14 mouse cellular contexts compared by ENCODE assay signal in genomic region chr6:91700823-91701621, GRCm38 (mm10). TPM values are rescaled to one million over a fixed set of nuclear protein-coding genes. Genes with fewer than 3 reads are reported as not detected.
DNase-seq lines count a peak whose midpoint lies in the region; ATAC-seq and TF ChIP-seq lines count a peak whose summit lies in the region.
"Had no signal": no experiment of that assay in that cellular context is flagged by ENCODE, and none has a peak within 500 bp of the region (broad histone marks: within the 10 kb centered on the region; RNA-seq: fewer than 3 reads in every experiment).

No protein-coding gene starts in this region.

- H3K27ac ChIP-seq in heart, embryonic 10.5 days = no peak overlapping the region
- H3K27ac ChIP-seq in kidney, embryonic 16.5 days (ENCODE audit: low read length) = peak overlapping the region; percentile 84
- H3K27ac ChIP-seq in small intestine, adult 2 months (ENCODE audit: insufficient read depth, low read depth, low read length) = peak overlapping the region; percentile 17
- H3K27ac ChIP-seq: forebrain, embryonic 13.5 days; heart, embryonic 15.5 days; hindbrain, postnatal 0 days had no signal

- H3K9me3 ChIP-seq in heart, embryonic 10.5 days = no peaks in the 10 kb centered on the region
- H3K9me3 ChIP-seq in kidney, embryonic 16.5 days (ENCODE audit: low read length) = no peaks in the 10 kb centered on the region
- H3K9me3 ChIP-seq: forebrain, embryonic 13.5 days; heart, embryonic 15.5 days had no signal

- H3K9ac ChIP-seq in kidney, embryonic 16.5 days (replicated peaks; ENCODE audit: low read length) = no peak overlapping the region
- H3K9ac ChIP-seq: forebrain, embryonic 13.5 days; heart, embryonic 15.5 days had no signal

- H3K36me3 ChIP-seq in heart, embryonic 10.5 days = peaks cover 67% of the 10 kb centered on the region
- peaks cover 38% of the 10 kb centered on the region for H3K36me3 ChIP-seq in kidney, embryonic 16.5 days (ENCODE audit: insufficient read depth, low read length)
- H3K36me3 ChIP-seq in small intestine, adult 2 months (ENCODE audit: control insufficient read depth, insufficient read depth, low read length) = peaks cover 55% of the 10 kb centered on the region

- no peak for TF ChIP-seq CTCF in small intestine, adult 2 months (IDR thresholded peaks at IDR 0.05; ENCODE audit: extremely low read depth, insufficient read length, insufficient replicate concordance, low read depth, low read length)

- peaks cover 39% of the 10 kb centered on the region for H3K4me1 ChIP-seq in heart, embryonic 10.5 days
- peaks cover 28% of the 10 kb centered on the region for H3K4me1 ChIP-seq in kidney, embryonic 16.5 days (ENCODE audit: insufficient read depth, low read length)
- H3K4me1 ChIP-seq in small intestine, adult 2 months (ENCODE audit: control insufficient read depth, insufficient read depth, insufficient read length, low read length) = peaks cover 37% of the 10 kb centered on the region

- no peak for TF ChIP-seq POLR2A in small intestine, adult 2 months (IDR thresholded peaks at IDR 0.05; ENCODE audit: low read depth, low read length)

- 81% methylated on average over 11 of the region's 11 CpGs for WGBS in heart, embryonic 10.5 days
- 62% methylated on average over 11 of the region's 11 CpGs for WGBS in kidney, embryonic 16.5 days
- WGBS in small intestine, adult 2 months = 34% methylated on average over 11 of the region's 11 CpGs

- no peak overlapping the region for H3K4me3 ChIP-seq in heart, embryonic 10.5 days
- no peak overlapping the region for H3K4me3 ChIP-seq in kidney, embryonic 16.5 days (ENCODE audit: low read length)
- no peak overlapping the region for H3K4me3 ChIP-seq in small intestine, adult 2 months (ENCODE audit: low read depth, low read length)
- H3K4me3 ChIP-seq: forebrain, embryonic 13.5 days; heart, embryonic 15.5 days; myocyte had no signal

- peak; percentile 65 for ATAC-seq in kidney, embryonic 16.5 days (ENCODE audit: low FRiP score, low TSS enrichment)
- ATAC-seq: forebrain, embryonic 13.5 days; hindbrain, postnatal 0 days had no signal

- no peaks in the 10 kb centered on the region for H3K27me3 ChIP-seq in heart, embryonic 10.5 days (ENCODE audit: insufficient read depth, poor library complexity, severe bottlenecking)
- no peaks in the 10 kb centered on the region for H3K27me3 ChIP-seq in kidney, embryonic 16.5 days (ENCODE audit: insufficient read depth, low read length)
- no peaks in the 10 kb centered on the region for H3K27me3 ChIP-seq in small intestine, adult 2 months (ENCODE audit: control insufficient read depth, insufficient read depth, low read length)
- H3K27me3 ChIP-seq: forebrain, embryonic 13.5 days; heart, embryonic 15.5 days had no signal

- DNase-seq in heart, embryonic 10.5 days (ENCODE audit: low spot score) = peak; percentile 74
- DNase-seq in heart, adult 18-20 months = no peak
- peak; percentile 97 for DNase-seq in R1 (ENCODE audit: low read depth, low spot score)
- no peak for DNase-seq in embryo, embryonic 10 days (ENCODE audit: low spot score)
- no peak for DNase-seq in frontal cortex, postnatal 36 days (ENCODE audit: low spot score in 2 of 2)
- DNase-seq in natural killer cell, adult 2 months (ENCODE audit: low spot score in 2 of 2) = no peak
- DNase-seq: cerebellum, adult 2 months; gastrocnemius, postnatal 25 days had no signal

- peak overlapping the region; percentile 8; the same call in 1 of the 2 replicates for H3K4me2 ChIP-seq in kidney, embryonic 16.5 days (replicated peaks; ENCODE audit: low read depth, low read length)
- H3K4me2 ChIP-seq: forebrain, embryonic 13.5 days; heart, embryonic 15.5 days had no signal

RNA-seq across cellular contexts. Expression of gene Slc6a6, which starts 17.2 kb away (rescaled TPM):
- 56.6 and 69.3 TPM in 2 replicates for polyA plus RNA-seq in heart, embryonic 10.5 days (2016; fragmentation: Nextera tagmentation; extraction: Ambion mirVana)
- 10 to 100 TPM; 53.1 to 54.8 TPM for total RNA-seq in heart, adult 18-20 months (2021)
- 82.9 and 96.3 TPM in 2 replicates for polyA plus RNA-seq in kidney, embryonic 16.5 days (2015; fragmentation: Nextera tagmentation; extraction: Ambion mirVana)
- 44.0 and 124 TPM in 2 replicates for polyA plus RNA-seq in small intestine, adult 2 months (2012; rRNA removed)

Comparison
In these comparisons a context has a peak if more than half of its experiments do, and no peak if none do; other contexts are left out.
1. DNase-seq: peak in heart, embryonic 10.5 days (single experiment) and R1 (single experiment); none in heart, adult 18-20 months (0 of 2), embryo, embryonic 10 days (single experiment), frontal cortex, postnatal 36 days (0 of 2) and natural killer cell, adult 2 months (0 of 2).